Mouse (Mus musculus): ENCODE measurements around the gene Gmeb1. TPM values are rescaled to one million over a fixed set of nuclear protein-coding genes. Genes with fewer than 3 reads are reported as not detected.
A peak's percentile ranks its signal among the peaks of the same experiment; 100 is the strongest.

The Gmeb1 gene
- polyA plus RNA-seq, 2 experiments = 28.4 to 33.8 TPM

DNA sequence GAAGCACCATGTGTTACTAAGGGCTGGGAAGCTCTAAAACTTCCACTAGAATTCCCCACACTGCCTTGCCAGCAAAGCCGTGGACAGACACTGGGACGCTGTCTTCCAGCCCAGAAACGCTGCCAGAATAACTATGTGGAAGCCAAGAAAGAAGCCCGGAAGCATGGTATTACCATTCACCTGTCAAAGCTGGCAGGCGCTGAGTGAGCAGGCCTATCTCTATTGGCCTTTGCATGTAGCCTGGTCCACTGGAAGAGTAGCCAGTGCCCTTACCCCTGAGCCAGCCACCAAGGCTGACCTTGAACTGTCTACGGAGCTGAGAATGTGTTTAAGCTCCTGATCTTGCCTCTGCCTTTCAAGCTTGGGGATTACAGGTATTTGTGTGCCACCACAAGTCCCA, 40.1 kb upstream of the Gmeb1 start:
- Histone ChIP-seq H3K4me1 (ENCODE audit: control insufficient read depth, insufficient read depth, low read length) (no peaks in the 10 kb centered on the region), H3K36me3 (ENCODE audit: control insufficient read depth, insufficient read depth, low read length) (no peaks in the 10 kb centered on the region), H3K9me3 (ENCODE audit: control insufficient read depth, low read length) (no peaks in the 10 kb centered on the region), H3K27me3 (ENCODE audit: control insufficient read depth, insufficient read depth, low read length) (no peaks in the 10 kb centered on the region), H3K4me2 (replicated peaks; ENCODE audit: low read depth, low read length, severe bottlenecking) (no peak overlapping the region), H3K27ac (replicated peaks; ENCODE audit: low read depth, low read length) (no peak overlapping the region), H3K4me3 (replicated peaks; ENCODE audit: low read length) (no peak overlapping the region), H3K9ac (ENCODE audit: low read depth, low read length, severe bottlenecking) (no peak overlapping the region)
- DNase-seq (ENCODE audit: low spot score) (no peak), ATAC-seq (ENCODE audit: low FRiP score, low read depth) (no peak)
- TF ChIP-seq POLR2A (IDR thresholded peaks at IDR 0.05; ENCODE audit: borderline replicate concordance, extremely low read depth, insufficient read depth, insufficient read length) = no peak
- WGBS = 85% methylated on average over 6 of the region's 6 CpGs

DNA sequence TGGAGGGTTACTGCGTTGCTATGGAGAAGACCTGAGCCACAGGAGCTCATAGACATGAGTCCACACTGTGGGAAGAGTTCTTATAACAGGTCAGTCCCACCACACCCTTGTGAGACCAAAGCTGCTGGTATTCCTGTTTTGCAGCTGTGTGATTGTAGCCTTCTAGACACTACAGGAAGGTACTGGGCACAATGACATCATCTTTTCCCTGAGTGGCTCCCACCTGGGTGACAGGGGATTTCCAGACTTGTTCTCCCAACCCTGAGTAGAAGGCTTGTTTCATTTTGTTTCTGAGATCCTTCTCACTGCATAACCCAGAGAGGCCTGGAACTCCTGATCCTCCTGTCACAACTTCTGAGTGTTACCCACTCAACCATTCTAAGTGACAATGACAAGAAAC, 38.4 kb upstream of the Gmeb1 start:
- H3K27ac ChIP-seq (replicated peaks; ENCODE audit: low read depth, low read length) = no peak overlapping the region
- H3K9me3 ChIP-seq (ENCODE audit: control insufficient read depth, low read length) = no peaks in the 10 kb centered on the region
- H3K36me3 ChIP-seq (ENCODE audit: control insufficient read depth, insufficient read depth, low read length) = no peaks in the 10 kb centered on the region
- H3K4me3 ChIP-seq (replicated peaks; ENCODE audit: low read length) = no peak overlapping the region
- TF ChIP-seq POLR2A (IDR thresholded peaks at IDR 0.05; ENCODE audit: borderline replicate concordance, extremely low read depth, insufficient read depth, insufficient read length) = no peak
- no peak overlapping the region for H3K4me2 ChIP-seq (replicated peaks; ENCODE audit: low read depth, low read length, severe bottlenecking)
- WGBS = 90% methylated on average over 1 of the region's 1 CpGs
- ATAC-seq (ENCODE audit: low FRiP score, low read depth) (no peak), DNase-seq (ENCODE audit: low spot score) (no peak)
- H3K4me1 ChIP-seq (ENCODE audit: control insufficient read depth, insufficient read depth, low read length) = no peaks in the 10 kb centered on the region
- no peaks in the 10 kb centered on the region for H3K27me3 ChIP-seq (ENCODE audit: control insufficient read depth, insufficient read depth, low read length)
- no peak overlapping the region for H3K9ac ChIP-seq (ENCODE audit: low read depth, low read length, severe bottlenecking)

GRCm38 (mm10) chr4:132295696-132296390, 34.4 kb upstream of the Gmeb1 start:
- H3K27ac ChIP-seq (replicated peaks; ENCODE audit: low read depth, low read length) = no peak overlapping the region
- TF ChIP-seq POLR2A (IDR thresholded peaks at IDR 0.05; ENCODE audit: borderline replicate concordance, extremely low read depth, insufficient read depth, insufficient read length) = no peak
- H3K4me3 ChIP-seq (replicated peaks; ENCODE audit: low read length) = no peak overlapping the region
- H3K9me3 ChIP-seq (ENCODE audit: control insufficient read depth, low read length) = no peaks in the 10 kb centered on the region
- no peak overlapping the region for H3K4me2 ChIP-seq (replicated peaks; ENCODE audit: low read depth, low read length, severe bottlenecking)
- H3K4me1 ChIP-seq (ENCODE audit: control insufficient read depth, insufficient read depth, low read length) = no peaks in the 10 kb centered on the region
- peaks cover 17% of the 10 kb centered on the region for H3K36me3 ChIP-seq (ENCODE audit: control insufficient read depth, insufficient read depth, low read length)
- ATAC-seq (ENCODE audit: low FRiP score, low read depth) = no peak
- 43% methylated on average over 8 of the region's 8 CpGs for WGBS
- H3K9ac ChIP-seq (ENCODE audit: low read depth, low read length, severe bottlenecking) = no peak overlapping the region
- no peaks in the 10 kb centered on the region for H3K27me3 ChIP-seq (ENCODE audit: control insufficient read depth, insufficient read depth, low read length)
- DNase-seq (ENCODE audit: low spot score) = no peak

GRCm38 (mm10) chr4:132293682-132294240, 32.4 kb upstream of the Gmeb1 start:
- H3K27me3 ChIP-seq (ENCODE audit: control insufficient read depth, insufficient read depth, low read length) = no peaks in the 10 kb centered on the region
- H3K9ac ChIP-seq (ENCODE audit: low read depth, low read length, severe bottlenecking) = no peak overlapping the region
- no peak for TF ChIP-seq POLR2A (IDR thresholded peaks at IDR 0.05; ENCODE audit: borderline replicate concordance, extremely low read depth, insufficient read depth, insufficient read length)
- WGBS = 81% methylated on average over 7 of the region's 7 CpGs
- H3K36me3 ChIP-seq (ENCODE audit: control insufficient read depth, insufficient read depth, low read length) = peaks cover 28% of the 10 kb centered on the region
- no peak overlapping the region for H3K4me3 ChIP-seq (replicated peaks; ENCODE audit: low read length)
- ATAC-seq (ENCODE audit: low FRiP score, low read depth) (no peak), DNase-seq (ENCODE audit: low spot score) (no peak)
- H3K4me1 ChIP-seq (ENCODE audit: control insufficient read depth, insufficient read depth, low read length) = no peaks in the 10 kb centered on the region
- H3K9me3 ChIP-seq (ENCODE audit: control insufficient read depth, low read length) = no peaks in the 10 kb centered on the region
- H3K27ac ChIP-seq (replicated peaks; ENCODE audit: low read depth, low read length) = no peak overlapping the region
- no peak overlapping the region for H3K4me2 ChIP-seq (replicated peaks; ENCODE audit: low read depth, low read length, severe bottlenecking)

DNA sequence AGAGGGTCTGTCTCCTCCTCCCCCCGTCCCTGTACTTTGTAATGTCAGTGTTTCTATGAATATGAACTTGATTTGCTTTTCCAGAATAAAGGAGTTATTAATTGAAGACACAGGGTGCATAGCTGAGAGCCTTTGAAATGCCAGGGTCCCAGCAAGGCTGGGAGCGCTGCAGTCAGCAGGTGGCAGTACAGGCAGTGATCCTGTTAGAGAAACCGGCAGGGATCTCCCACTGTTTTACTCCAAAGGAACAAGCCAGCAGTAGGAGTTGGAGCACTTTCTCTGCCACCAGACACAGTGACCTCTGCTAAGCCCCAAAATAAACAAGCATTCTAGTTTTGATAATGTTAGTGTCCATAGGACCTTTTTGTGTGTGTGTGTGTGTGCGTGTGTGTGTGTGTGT, 31.6 kb upstream of the Gmeb1 start:
- H3K9ac ChIP-seq (ENCODE audit: low read depth, low read length, severe bottlenecking) = no peak overlapping the region
- H3K9me3 ChIP-seq (ENCODE audit: control insufficient read depth, low read length) = no peaks in the 10 kb centered on the region
- no peak overlapping the region for H3K4me2 ChIP-seq (replicated peaks; ENCODE audit: low read depth, low read length, severe bottlenecking)
- no peak for TF ChIP-seq POLR2A (IDR thresholded peaks at IDR 0.05; ENCODE audit: borderline replicate concordance, extremely low read depth, insufficient read depth, insufficient read length)
- H3K27ac ChIP-seq (replicated peaks; ENCODE audit: low read depth, low read length) = no peak overlapping the region
- H3K4me3 ChIP-seq (replicated peaks; ENCODE audit: low read length) = no peak overlapping the region
- DNase-seq (ENCODE audit: low spot score) (peak; percentile 59), ATAC-seq (ENCODE audit: low FRiP score, low read depth) (no peak)
- no peaks in the 10 kb centered on the region for H3K27me3 ChIP-seq (ENCODE audit: control insufficient read depth, insufficient read depth, low read length)
- peaks cover 31% of the 10 kb centered on the region for H3K36me3 ChIP-seq (ENCODE audit: control insufficient read depth, insufficient read depth, low read length)
- no peaks in the 10 kb centered on the region for H3K4me1 ChIP-seq (ENCODE audit: control insufficient read depth, insufficient read depth, low read length)
- 57% methylated on average over 4 of the region's 4 CpGs for WGBS
